Mouse (Mus musculus) kidney, adult 11 months (tissue): ENCODE results near the gene Rprd2.
"Not testable (repeated sequence)": the region's sequence is repeated elsewhere in the genome, so short reads cannot be mapped to it uniquely, and the experiment has no call there.

Source experiments
- DNase-seq: peaks from one replicate; pipeline ENCODE4 v3.0.0; 2022

The Rprd2 gene

GRCm38 (mm10) chr3:95818571-95819288, at the start of gene Rprd2:
Rprd2 (minus strand) TSS chr3:95818863.
- peak; percentile 64 for DNase-seq

DNA sequence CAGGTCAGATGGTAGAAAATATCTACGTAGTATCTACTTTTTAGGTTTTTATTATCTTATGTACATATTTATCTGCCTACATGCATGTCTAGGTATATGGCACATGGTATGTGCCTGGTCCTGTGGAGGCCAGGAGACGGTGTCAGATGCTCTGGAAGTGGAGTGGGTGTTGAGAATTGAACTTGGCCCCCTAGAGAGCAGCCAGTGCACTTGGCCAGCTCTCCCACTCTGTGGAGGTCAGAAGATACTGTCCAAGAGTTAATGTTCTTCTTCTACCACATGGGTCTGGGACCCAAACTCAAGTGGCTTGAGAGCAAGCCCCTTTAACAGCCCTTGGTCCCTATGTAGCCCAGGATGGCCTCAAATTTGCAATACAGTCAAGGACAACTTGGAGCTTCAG, 48.7 kb upstream of the Rprd2 start:
- DNase-seq: peak; percentile 40

DNA sequence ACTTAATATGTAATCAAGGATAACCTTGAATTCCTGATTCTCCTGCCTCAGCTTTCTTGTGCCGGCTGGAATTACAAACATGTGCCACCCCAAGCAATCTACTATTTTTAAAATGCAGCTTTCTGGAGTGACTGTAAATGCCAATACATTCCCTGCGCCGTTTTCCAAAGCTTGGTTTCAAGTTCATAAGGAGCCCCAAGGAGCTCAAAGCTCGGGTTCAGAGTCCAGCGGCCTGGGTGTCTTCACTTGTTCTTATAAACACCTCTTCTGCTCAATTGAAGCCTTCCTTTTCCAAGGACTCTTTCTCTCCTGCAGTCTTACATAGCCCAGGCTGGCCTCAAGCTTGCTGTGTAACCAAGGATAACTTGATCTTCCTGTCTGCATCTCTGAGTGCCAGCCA, 47.4 kb upstream of the Rprd2 start:
- DNase-seq: peak; percentile 74

DNA sequence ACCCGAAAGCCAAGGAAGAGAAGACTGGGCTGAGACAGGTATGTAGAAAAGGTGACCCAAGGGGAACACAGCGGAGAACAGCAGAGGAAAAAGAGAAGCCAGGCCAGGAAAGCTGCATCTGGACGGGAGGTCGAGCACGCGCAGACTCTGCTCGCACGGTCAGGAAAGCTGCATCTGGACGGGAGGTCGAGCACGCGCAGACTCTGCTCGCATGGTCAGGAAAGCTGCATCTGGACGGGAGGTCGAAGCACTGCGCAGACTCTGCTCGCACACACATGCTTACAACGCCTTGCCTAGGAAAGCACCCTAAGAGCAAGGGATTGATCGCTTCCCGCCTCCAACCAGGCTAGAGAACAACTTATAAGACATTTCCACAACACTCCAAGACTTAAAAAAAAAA, 46.9 kb upstream of the Rprd2 start:
- DNase-seq: no peak

DNA sequence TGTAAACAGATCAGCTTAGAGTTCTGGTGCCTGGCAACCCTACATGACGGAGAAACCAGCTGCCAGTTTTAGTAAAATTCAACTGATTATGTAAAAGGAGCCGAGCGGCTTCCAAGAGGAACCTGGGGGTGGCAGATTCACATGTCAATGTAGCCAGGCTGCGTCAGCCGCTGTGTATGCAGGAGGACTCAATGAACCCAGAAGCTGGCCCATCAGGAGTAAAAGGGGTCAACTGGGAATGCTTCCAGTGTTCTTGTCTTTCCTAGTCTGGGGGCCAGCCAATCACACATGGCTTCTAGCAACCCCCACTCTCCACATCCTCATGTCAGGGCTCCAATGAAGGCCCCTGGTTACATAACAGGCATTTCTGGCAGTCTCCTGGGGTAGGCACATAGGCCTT, 46.4 kb upstream of the Rprd2 start:
- DNase-seq: peak; percentile 92

- no peak for DNase-seq
Measured at GRCm38 (mm10) chr3:95863578-95863977, 44.9 kb upstream of the Rprd2 start.

- DNase-seq: peak; percentile 78
Measured at GRCm38 (mm10) chr3:95861796-95862195, 43.1 kb upstream of the Rprd2 start.

GRCm38 (mm10) chr3:95861216-95861615, 42.6 kb upstream of the Rprd2 start:
- no peak for DNase-seq

- DNase-seq: no peak
Measured at GRCm38 (mm10) chr3:95860323-95860722, 41.7 kb upstream of the Rprd2 start.

- not testable (repeated sequence) for DNase-seq
Measured at GRCm38 (mm10) chr3:95858278-95858677, 39.6 kb upstream of the Rprd2 start.

DNA sequence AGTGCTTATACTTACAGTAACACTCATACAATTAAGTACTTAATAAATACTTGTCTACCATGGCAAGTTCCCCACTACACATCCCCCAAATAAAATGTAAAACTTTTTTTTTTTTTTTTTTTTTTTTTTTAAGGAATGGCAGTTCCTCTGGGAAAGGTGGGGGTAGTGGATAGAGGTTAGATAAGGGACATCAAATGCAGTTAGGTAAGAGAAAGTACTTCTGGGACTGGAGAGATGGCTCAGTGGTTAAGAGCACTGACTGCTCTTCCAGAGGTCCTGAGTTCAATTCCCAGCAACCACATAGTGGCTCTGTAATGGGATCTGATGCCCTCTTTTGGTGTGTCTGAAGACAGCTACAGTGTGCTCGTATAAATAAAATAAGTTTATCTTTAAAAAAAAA, 38.4 kb upstream of the Rprd2 start:
- not testable (repeated sequence) for DNase-seq

- DNase-seq: no peak
Measured at GRCm38 (mm10) chr3:95856115-95856514, 37.5 kb upstream of the Rprd2 start.

GRCm38 (mm10) chr3:95855502-95856089, 36.9 kb upstream of the Rprd2 start, which contains the start of gene Prpf3:
Prpf3 (minus strand) TSS chr3:95855885.
- DNase-seq: peak; percentile 95

DNA sequence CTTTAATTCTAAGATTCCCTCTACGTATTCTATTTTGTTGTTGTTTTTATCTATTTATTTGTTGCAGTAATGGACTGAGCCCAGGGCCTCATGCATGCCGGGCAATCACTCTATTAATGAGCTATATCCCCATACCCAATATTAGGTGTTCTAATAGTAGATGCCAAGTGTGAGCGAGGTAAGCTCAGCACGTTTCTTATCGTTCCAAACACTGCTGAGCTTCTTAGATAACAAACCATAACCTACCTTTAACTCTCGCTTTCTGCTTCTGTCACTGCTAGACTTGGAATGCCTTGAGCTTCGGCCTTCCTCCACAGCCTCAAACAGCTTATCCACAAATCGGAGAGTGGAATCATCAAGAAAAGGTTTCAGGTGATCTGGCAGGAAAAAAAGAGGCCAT, 32.7 kb upstream of the Rprd2 start:
- DNase-seq: no peak

- no peak for DNase-seq
Measured at GRCm38 (mm10) chr3:95850611-95851010, 31.9 kb upstream of the Rprd2 start.

- no peak for DNase-seq
Measured at GRCm38 (mm10) chr3:95842503-95843214, 24.0 kb upstream of the Rprd2 start.

- DNase-seq: no peak
Measured at GRCm38 (mm10) chr3:95839250-95839649, 20.6 kb upstream of the Rprd2 start.

DNA sequence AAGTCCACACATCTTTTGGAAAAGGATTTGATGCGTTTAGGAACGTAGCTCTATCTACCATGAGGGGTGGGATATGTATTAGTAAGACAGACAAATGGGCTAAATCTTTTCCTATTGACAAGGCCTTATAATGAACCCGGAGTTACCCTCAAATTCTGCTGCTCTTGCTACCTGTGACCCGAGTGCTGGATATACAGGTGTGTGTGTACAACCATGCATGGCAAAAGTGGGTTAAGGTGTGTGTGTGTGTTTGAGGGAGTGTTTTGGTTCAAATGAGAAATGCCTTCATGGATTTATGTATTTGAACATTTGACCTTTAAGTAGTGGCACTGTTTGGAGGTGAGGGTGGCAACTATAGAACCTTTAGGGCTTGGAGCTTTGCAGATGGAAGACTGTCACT, 10.4 kb upstream of the Rprd2 start:
- no peak for DNase-seq

DNA sequence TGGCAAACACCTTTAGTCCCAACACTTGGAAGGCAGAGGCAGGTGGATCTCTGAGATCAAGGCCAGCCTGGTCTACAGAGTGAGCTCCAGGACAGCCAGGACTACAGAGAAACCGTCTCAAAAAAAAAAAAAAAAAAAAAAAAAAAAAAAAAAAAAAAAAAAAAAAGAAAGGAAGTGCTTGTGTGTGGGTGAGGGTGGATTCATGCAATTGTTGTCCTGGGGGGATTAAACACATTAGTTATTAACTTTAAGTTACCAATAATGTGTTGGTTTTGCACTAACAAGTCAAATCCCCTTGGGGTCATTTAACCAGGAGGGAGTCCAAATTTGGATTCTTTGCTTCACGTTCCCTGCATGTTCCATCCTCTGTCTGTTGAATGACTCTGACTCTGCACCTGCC, 7.6 kb upstream of the Rprd2 start:
- DNase-seq: no peak

DNA sequence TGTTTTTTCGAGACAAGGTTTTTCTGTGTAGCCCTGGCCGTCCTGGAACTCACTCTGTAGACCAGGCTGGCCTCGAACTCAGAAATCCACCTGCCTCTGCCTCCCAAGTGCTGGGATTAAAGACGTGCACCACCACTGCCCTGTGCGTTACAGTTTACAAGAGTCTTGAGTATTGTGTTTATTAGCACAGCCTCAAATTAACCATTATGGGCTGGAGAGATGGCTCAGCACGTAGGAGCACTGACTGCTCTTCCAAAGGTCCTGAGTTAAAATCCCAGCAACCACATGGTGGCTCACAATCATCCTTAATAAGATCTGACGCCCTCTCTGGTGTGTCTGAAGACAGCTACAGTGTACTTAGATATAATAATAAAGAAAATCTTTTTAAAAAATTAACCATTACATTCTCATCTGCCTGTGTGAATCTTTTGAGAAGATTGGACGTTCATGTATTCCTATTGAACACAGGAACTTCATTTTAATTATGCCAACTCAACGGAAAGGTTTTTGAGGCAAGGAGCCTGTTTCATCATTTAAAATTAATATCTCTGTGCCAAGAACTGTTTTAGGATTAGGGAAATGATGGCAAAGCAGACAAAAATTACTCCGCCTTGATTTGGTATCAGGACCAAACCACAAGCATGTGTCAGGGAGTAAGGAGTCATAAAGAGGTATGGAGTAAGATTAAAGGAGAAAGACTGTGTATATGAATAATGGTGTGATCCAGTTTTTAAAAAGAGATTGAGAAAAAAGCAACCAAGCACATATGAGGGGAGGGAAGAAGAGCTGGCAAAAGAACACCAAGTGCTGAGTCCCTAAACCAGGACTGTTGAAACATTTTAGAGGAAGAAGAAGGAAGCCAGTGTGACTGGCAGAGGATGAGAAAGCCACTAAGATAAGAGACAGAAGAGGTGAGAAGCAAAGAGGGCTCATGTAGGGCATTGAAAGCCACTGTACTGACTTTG, 1.7 kb upstream of the Rprd2 start:
- no peak for DNase-seq

DNA sequence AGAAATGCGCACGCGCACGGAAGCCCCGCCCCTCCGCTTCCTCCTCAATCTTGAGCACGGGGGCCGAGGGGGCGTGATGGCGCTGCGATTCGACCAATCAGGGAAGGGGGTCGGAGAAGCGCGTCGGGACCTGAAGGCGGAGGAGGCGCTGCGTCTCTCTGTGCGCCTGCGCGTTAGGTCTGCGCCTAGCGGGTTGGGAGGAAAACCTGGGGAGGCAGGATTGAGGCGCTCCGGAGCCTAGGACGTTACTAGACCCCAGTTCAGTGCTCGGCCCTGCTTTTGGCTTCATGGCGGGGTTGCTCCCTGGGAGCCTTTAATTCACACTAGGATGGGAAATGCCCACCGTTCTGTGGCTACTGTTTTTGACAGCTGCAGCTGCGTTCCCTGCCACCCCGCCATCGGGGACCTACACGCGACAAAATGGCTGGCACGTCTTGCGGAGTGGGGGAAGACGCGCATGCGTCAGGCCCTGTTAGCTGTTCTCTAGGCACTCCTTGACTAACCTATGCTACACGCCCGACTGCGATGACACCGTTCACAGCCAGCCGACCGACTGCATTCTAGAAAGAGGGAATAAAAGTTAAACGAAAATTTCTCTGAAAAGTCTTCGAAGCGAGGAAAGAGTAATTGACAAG, 805 bp upstream of the Rprd2 start:
- peak; percentile 99 for DNase-seq

GRCm38 (mm10) chr3:95818026-95818511, 594 bp downstream of the Rprd2 start:
- peak; percentile 75 for DNase-seq
